Mouse (Mus musculus) gastrocnemius, postnatal 4 days (tissue): Measurements from ENCODE around the gene 5830411N06Rik. TPM values are rescaled to one million over a fixed set of nuclear protein-coding genes. Genes with fewer than 3 reads are reported as not detected.

Experiments
- DNase-seq, 2 experiments: peaks; one replicate each; pipeline ENCODE4 v3.0.0; 2021 to 2022; ENCODE audit warnings: low spot score in 2 of 2, mixed read lengths in 2 of 2
- long read RNA-seq, 2 experiments: library from polyadenylated mRNA; stranded (forward); transcript quantifications; one replicate each; pipeline ENCODE4 v2.0.0; 2021
- total RNA-seq, 2 experiments: library from RNA; stranded (reverse); gene quantifications; 2 replicates each; pipeline ENCODE4 v1.2.3; 2021

5830411N06Rik gene
- not detected for total RNA-seq
- long read RNA-seq, experiment 1, partial matches to known transcripts: 1 of 1 reads
- long read RNA-seq, experiment 1, other reads (novel, unspliced or antisense): 0 of 1 reads
- long read RNA-seq, experiment 2: 0 reads

- no peak for DNase-seq
Measured at GRCm38 (mm10) chr7:140247216-140247615, at the start of gene 5830411N06Rik. TSS of gene 5830411N06Rik (plus strand) at chr7:140247284.

GRCm38 (mm10) chr7:140201090-140201489, 46.0 kb upstream of the 5830411N06Rik start:
- no peak for DNase-seq

- DNase-seq: no peak
Measured at GRCm38 (mm10) chr7:140205864-140206263, 41.2 kb upstream of the 5830411N06Rik start, which contains the start of gene Olfr524. TSS of gene Olfr524 (minus strand) at chr7:140205964.

- no peak for DNase-seq
Measured at GRCm38 (mm10) chr7:140206904-140207303, 40.2 kb upstream of the 5830411N06Rik start.

DNA sequence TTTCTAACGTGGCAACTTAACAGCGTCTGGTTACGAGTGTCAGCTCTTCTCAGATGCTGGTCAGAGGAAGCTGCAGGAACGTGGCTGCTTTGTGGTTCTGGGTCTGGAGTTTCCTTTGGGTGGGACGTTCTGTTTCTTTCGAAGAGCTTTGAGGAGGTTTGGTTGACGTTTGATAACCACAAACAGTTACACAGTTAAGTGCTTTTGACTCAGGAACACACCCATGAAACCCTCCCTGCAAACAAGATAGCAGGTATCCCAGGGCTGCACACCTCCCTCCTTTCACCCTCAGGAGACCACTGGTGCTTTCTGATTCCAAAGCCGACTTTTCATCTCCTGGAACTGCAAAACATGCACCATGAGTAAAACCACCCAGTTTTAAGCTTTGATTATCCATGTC, 38.9 kb upstream of the 5830411N06Rik start:
- no peak for DNase-seq

DNA sequence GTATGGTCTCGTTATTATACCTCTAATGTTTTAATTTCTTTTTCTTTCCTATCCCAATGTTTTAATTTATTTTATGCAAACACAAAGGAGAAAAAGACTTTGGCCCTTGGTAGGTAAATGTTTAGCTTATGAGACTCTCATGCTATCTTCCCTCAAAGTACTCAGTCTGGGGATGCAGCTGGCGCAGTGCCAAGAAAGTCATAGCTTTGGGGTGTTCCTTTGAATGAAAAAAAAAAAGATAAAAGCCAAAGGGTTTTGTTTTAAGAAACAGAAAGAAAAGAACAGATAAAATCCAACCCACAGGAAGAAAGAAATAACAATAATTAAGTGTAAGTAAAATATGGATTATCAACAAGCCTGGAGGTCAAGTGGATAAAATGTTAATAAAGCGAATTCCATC, 38.4 kb upstream of the 5830411N06Rik start:
- DNase-seq: no peak

DNA sequence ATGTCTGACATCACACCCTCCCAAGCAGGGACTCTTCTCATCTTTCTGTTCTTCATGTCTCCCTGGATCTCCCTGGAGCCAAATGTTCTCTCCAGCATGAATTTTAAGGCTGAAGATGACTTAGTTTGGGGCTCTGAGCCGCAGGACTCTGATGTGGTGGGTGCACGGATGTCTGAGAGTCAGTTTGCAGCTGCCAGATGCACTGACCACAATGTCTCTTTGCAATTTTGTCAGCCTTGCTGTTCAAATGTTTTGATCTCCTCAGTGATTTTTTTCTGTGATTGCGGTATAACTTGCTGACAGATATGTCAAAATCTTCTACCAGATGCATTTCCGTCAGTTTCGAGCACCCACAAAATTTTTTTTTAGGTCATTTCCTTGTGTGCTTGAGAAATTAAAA, 33.2 kb upstream of the 5830411N06Rik start:
- no peak for DNase-seq

DNA sequence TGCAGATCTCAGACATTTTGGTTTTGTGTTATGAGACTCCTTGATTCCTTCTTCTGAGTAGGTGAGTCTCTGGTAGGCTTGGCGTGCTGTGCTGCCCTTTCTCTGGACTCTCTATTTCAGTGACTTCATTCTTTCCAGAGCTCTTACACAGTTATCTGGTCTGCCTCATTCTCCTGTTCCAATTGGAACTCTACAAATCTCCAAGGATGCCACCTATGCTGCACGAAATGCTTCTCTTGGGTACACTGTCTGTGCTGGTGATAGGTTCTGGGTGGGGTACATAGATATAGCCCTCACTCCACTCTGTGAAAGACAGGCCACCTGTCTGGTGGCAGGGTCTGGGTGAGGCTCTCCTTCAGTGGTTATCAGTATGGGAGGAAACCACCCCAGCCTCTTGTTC, 29.1 kb upstream of the 5830411N06Rik start, which contains the start of gene Cd163l1:
Gene Cd163l1, plus strand, starts transcription at position 301 of the 400 bp plus-strand sequence.
- no peak for DNase-seq

DNA sequence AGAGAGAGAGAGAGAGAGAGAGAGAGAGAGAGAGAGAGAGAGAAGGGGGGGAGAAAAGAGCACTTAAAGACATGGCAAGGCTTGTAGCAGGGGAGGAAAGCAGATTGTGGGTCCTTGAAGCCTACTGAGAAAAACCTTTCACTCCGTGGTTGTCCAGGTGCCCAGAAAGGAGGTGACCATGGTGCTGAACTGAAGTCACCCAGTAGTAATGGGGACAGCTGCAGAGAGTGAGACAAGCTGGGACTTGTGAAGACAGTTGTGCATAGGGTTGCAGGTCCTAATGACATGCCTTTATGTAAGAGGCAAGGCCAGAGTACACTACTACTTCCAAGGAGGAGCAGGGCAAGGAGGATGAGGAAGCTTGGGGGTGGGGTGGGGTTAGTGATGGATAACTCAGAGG, 27.8 kb upstream of the 5830411N06Rik start:
- DNase-seq: no peak

- no peak for DNase-seq
Measured at GRCm38 (mm10) chr7:140220375-140220774, 26.7 kb upstream of the 5830411N06Rik start.

- DNase-seq: no peak
Measured at GRCm38 (mm10) chr7:140224209-140224608, 22.9 kb upstream of the 5830411N06Rik start.

GRCm38 (mm10) chr7:140228476-140228875, 18.6 kb upstream of the 5830411N06Rik start:
- no peak for DNase-seq

GRCm38 (mm10) chr7:140231026-140231425, 16.1 kb upstream of the 5830411N06Rik start:
- no peak for DNase-seq

DNA sequence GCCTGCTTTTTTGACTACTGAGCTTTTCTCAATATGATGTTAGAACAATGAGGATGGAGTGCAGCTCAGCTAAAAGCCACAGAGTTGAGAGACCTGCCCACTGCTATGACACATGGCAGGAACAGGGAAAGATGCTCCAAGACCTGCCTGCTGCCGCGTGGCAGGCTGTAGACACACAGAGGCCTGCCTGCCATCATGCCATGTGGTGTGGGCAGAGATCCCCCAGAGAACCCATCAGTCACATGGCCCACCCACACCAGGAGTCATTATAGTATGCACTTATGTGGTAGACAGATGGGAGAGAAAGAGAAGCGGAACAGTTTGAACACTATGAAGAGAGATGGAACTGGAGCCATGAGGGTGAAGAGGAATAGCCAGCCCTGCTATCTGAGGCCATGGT, 13.4 kb upstream of the 5830411N06Rik start:
- no peak for DNase-seq

- no peak for DNase-seq
Measured at GRCm38 (mm10) chr7:140253780-140254299, 6.8 kb downstream of the 5830411N06Rik start.

- no peak for DNase-seq
Measured at GRCm38 (mm10) chr7:140295746-140296145, 48.7 kb downstream of the 5830411N06Rik start.

- no peak for DNase-seq
Measured at GRCm38 (mm10) chr7:140296876-140297275, 49.8 kb downstream of the 5830411N06Rik start.

DNA sequence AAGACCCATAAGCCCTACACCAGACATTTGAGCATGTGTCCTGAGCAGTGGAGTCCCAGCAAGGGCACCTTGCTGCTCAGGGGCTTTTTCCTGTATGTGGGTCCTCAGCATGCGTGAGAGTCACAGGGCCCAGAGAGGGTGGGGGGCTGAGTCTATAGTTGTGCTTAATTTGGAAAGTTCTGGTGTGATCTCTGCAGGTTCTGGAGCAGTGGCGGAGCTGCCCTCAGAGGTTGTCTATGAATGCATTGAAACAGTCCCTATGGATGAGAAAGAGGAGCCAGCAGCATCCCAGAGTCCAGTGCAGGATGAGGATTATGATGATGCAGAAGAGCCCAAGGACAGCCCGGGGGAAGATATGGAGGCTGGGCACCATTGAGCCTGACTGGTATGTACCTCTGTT, 52.3 kb downstream of the 5830411N06Rik start:
- DNase-seq: no peak

DNA sequence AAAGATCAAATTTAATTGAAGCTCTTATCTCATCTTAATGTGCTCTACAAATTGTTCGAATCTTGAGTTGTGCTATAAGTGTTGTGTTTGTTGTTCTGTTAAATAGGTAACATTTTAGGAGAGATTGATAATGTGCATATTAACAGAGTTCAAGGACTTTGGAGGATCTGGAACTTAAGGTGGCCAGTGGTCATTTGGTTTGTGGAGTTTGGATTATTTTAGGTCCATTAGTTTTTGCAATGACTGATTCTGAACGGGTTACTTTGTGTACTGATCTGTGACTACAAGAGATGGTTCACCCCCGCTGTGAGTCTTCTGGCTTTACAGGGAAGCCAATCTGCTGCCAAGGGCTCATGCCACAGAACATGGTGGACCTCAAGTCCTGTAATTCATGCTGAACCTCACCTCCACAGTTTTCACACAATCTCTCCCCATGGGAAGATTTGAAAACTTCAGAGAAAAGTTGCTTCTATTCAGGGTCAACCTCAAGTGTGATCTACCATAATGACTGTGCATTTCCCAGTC, 72.8 kb downstream of the 5830411N06Rik start:
- no peak for DNase-seq

DNA sequence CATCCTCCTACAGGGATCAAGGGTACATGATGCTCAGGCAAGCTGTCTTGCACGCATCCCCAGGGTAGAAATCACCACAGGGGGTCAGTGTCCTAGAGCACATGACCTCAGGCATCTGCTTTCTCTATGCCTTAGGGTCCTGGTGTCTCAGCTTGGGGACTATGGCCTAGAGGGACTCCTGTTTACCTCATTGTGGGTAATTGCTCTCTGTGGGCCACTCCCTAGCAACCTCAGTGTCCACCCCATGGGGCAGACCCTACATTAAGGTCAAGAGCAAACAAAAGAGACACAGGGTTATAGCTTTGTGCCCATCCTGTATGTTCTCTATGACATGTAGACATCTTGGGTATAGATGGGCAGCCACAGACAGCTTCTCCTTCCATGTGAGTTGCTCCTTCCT, 73.5 kb downstream of the 5830411N06Rik start, which contains the start of gene Olfr525:
Gene Olfr525, plus strand, starts transcription at position 301 of the 400 bp plus-strand sequence.
- DNase-seq: no peak

- no peak for DNase-seq
Measured at GRCm38 (mm10) chr7:140321135-140321534, 74.1 kb downstream of the 5830411N06Rik start.

- DNase-seq: no peak
Measured at GRCm38 (mm10) chr7:140329766-140330304, 82.8 kb downstream of the 5830411N06Rik start.

- no peak for DNase-seq
Measured at GRCm38 (mm10) chr7:140333717-140334116, 86.6 kb downstream of the 5830411N06Rik start, which contains the start of gene Olfr527. TSS of gene Olfr527 (plus strand) at chr7:140334017.
